Comparison of ENCODE assay signal across 19 mouse cellular contexts in the genomic region with DNA sequence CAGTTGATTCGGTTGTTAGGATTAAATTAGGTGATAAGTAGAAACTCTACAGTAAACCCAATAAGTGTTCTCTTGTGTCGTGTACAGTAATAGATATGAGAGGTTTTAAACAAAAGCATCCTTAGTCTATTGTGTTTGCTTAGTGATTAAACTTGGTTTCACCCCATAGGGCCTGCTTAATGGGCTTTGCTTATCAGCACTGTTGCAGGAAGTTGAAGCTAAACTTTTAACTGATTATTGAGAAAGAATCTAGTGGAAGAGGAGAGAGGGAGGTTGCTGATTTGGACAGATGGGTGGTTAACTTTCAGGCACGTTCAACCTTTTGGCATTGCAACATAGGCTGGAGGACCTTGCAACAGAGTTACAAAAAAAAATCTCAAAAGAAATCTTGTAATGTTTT. TPM values are rescaled to one million over a fixed set of nuclear protein-coding genes. Genes with fewer than 3 reads are reported as not detected.
DNase-seq lines count a peak whose midpoint lies in the region; ATAC-seq and TF ChIP-seq lines count a peak whose summit lies in the region.
"Had no signal": no experiment of that assay in that cellular context is flagged by ENCODE, and none has a peak within 500 bp of the region (broad histone marks: within the 10 kb centered on the region; RNA-seq: fewer than 3 reads in every experiment).

No protein-coding gene starts in this region.

- no peaks in the 10 kb centered on the region for H3K27me3 ChIP-seq in lung, embryonic 14.5 days (ENCODE audit: insufficient read depth, low read length)
- H3K27me3 ChIP-seq in liver, embryonic 14.5 days (ENCODE audit: control insufficient read depth, insufficient read depth, low read length), result no peaks in the 10 kb centered on the region
- no peaks in the 10 kb centered on the region for H3K27me3 ChIP-seq in intestine, embryonic 15.5 days (replicated peaks)
- H3K27me3 ChIP-seq: forebrain, embryonic 12.5 days; limb, embryonic 15.5 days had no signal

- H3K4me1 ChIP-seq in lung, embryonic 14.5 days (ENCODE audit: insufficient read depth), result peaks cover 3% of the 10 kb centered on the region
- H3K4me1 ChIP-seq in liver, embryonic 14.5 days (replicated peaks; ENCODE audit: control insufficient read depth in 2 of 2, insufficient read depth in 2 of 2, low read length in 1 of 2), result peaks cover 17 to 26% of the 10 kb centered on the region in 2 experiments
- no peaks in the 10 kb centered on the region; the same call in 1 of the 2 replicates for H3K4me1 ChIP-seq in intestine, embryonic 15.5 days (replicated peaks)

- peak; percentile 13 for DNase-seq in adrenal gland, adult 2 months
- no peak for DNase-seq in adrenal gland, postnatal 10 days
- DNase-seq in lung, embryonic 14.5 days, result no peak
- no peak for DNase-seq in lung, postnatal 4 days
- DNase-seq in Muller cell, postnatal 12 days (ENCODE audit: inconsistent ontology term), result peak; percentile 25
- peak in 1 of 3 experiments; percentile 46 for DNase-seq in liver, embryonic 14.5 days (ENCODE audit: low read depth in 3 of 3, low spot score in 3 of 3)
- DNase-seq in layer of hippocampus, postnatal 25 days (ENCODE audit: extremely low spot score in 1 of 2, low spot score in 1 of 2), result no peak
- DNase-seq: cerebellum, adult 11-12 months; embryo, embryonic 11 days; gastrocnemius, adult 2 months; kidney, adult 11 months; kidney, postnatal 25 days; layer of hippocampus, adult 9-11 months; lung, postnatal 36 days; thymus, postnatal 25 days had no signal

- WGBS in lung, embryonic 14.5 days, result 37% methylated on average over 3 of the region's 3 CpGs
- WGBS in liver, embryonic 14.5 days (ENCODE audit: insufficient replicate concordance), result 3% methylated on average over 3 of the region's 3 CpGs
- 62% methylated on average over 3 of the region's 3 CpGs for WGBS in intestine, embryonic 15.5 days

- 0 out of 2 replicates have a peak overlapping the region, but pooled peaks have one; percentile 8 for H3K4me2 ChIP-seq in lung, embryonic 14.5 days
- peak overlapping the region; percentile 24; the same call in 1 of the 2 replicates for H3K4me2 ChIP-seq in liver, embryonic 14.5 days (ENCODE audit: low read depth)
- H3K4me2 ChIP-seq in intestine, embryonic 15.5 days (replicated peaks), result no peak overlapping the region

- no peaks in the 10 kb centered on the region for H3K9me3 ChIP-seq in lung, embryonic 14.5 days (ENCODE audit: low read depth, low read length)
- no peaks in the 10 kb centered on the region for H3K9me3 ChIP-seq in liver, embryonic 14.5 days (ENCODE audit: control insufficient read depth, low read length)
- no peaks in the 10 kb centered on the region for H3K9me3 ChIP-seq in intestine, embryonic 15.5 days
- H3K9me3 ChIP-seq: forebrain, embryonic 12.5 days; limb, embryonic 15.5 days had no signal

- no peak overlapping the region for H3K9ac ChIP-seq in lung, embryonic 14.5 days
- no peak overlapping the region for H3K9ac ChIP-seq in liver, embryonic 14.5 days (replicated peaks)
- no peak overlapping the region for H3K9ac ChIP-seq in intestine, embryonic 15.5 days
- H3K9ac ChIP-seq: limb, embryonic 15.5 days had no signal

- H3K36me3 ChIP-seq in lung, embryonic 14.5 days (ENCODE audit: insufficient read depth), result peaks cover 17% of the 10 kb centered on the region
- H3K36me3 ChIP-seq in liver, embryonic 14.5 days (replicated peaks; ENCODE audit: control insufficient read depth, insufficient read depth, low read depth), result 0 out of 2 replicates have a peak, but pooled peaks cover 3% of the 10 kb centered on the region
- H3K36me3 ChIP-seq in intestine, embryonic 15.5 days, result 0 out of 2 replicates have a peak, but pooled peaks cover 4% of the 10 kb centered on the region

- no peak for ATAC-seq in lung, embryonic 14.5 days (ENCODE audit: insufficient read depth)
- ATAC-seq in liver, embryonic 14.5 days (ENCODE audit: insufficient read depth), result no peak
- ATAC-seq in intestine, embryonic 15.5 days, result no peak

- TF ChIP-seq EP300 in liver, embryonic 14.5 days (IDR thresholded peaks at IDR 0.05; ENCODE audit: low read depth), result peak; percentile 71

- TF ChIP-seq CTCF in lung, embryonic 14.5 days (IDR thresholded peaks at IDR 0.05; ENCODE audit: low read depth), result no peak
- TF ChIP-seq CTCF in liver, embryonic 14.5 days (IDR thresholded peaks at IDR 0.05; ENCODE audit: low read depth), result no peak

- no peak overlapping the region for H3K4me3 ChIP-seq in lung, embryonic 14.5 days (ENCODE audit: low read depth, low read length)
- H3K4me3 ChIP-seq in liver, embryonic 14.5 days (ENCODE audit: insufficient read depth in 1 of 2, low read depth in 2 of 2, low read length in 2 of 2), result no peak overlapping the region
- H3K4me3 ChIP-seq in intestine, embryonic 15.5 days (replicated peaks), result no peak overlapping the region

- no peak overlapping the region for H3K27ac ChIP-seq in lung, embryonic 14.5 days (ENCODE audit: low read depth)
- no peak overlapping the region for H3K27ac ChIP-seq in liver, embryonic 14.5 days
- no peak overlapping the region for H3K27ac ChIP-seq in intestine, embryonic 15.5 days
- H3K27ac ChIP-seq: forebrain, embryonic 12.5 days; stomach, postnatal 0 days had no signal

RNA-seq across cellular contexts. Expression of gene Hivep1, which starts 2.3 kb away (rescaled TPM):
- total RNA-seq in adrenal gland, adult 2 months (2021), result 10 to 100 TPM; 25.7 to 34.4 TPM
- 17.8 and 21.8 TPM in 2 replicates for polyA plus RNA-seq in adrenal gland, adult 2 months (2012; rRNA removed)
- 10 to 100 TPM; 21.0 to 24.3 TPM for total RNA-seq in adrenal gland, postnatal 10 days (2021)
- polyA plus RNA-seq in lung, embryonic 14.5 days (2014; fragmentation: Nextera tagmentation; extraction: Ambion mirVana), result 12.1 and 12.3 TPM in 2 replicates
- 2.0 and 2.4 TPM in 2 replicates for polyA plus RNA-seq in liver, embryonic 14.5 days (2012; rRNA removed)
- 1.4 and 1.6 TPM in 2 replicates for polyA plus RNA-seq in liver, embryonic 14.5 days (2014; fragmentation: Nextera tagmentation; extraction: Ambion mirVana)
- total RNA-seq in layer of hippocampus, postnatal 25 days (2021), result 10 to 100 TPM; 23.3 to 28.0 TPM
- polyA plus RNA-seq in intestine, embryonic 15.5 days (2015; fragmentation: Nextera tagmentation; extraction: Ambion mirVana), result 8.7 and 10.4 TPM in 2 replicates

Comparison
In these comparisons a context has a peak if more than half of its experiments do, and no peak if none do; other contexts are left out.
1. DNase-seq: peak in adrenal gland, adult 2 months (single experiment) and Muller cell, postnatal 12 days (single experiment); none in adrenal gland, postnatal 10 days (single experiment), lung, embryonic 14.5 days (single experiment), lung, postnatal 4 days (0 of 2) and layer of hippocampus, postnatal 25 days (0 of 2).